Mouse (Mus musculus): ENCODE results near the gene 1700049E17Rik1.
"Not testable (repeated sequence)": the region's sequence is repeated elsewhere in the genome, so short reads cannot be mapped to it uniquely, and the experiment has no call there.

Gene 1700049E17Rik1
- long read RNA-seq, experiment 1, result 0 reads
- long read RNA-seq, experiment 2, result 0 reads

DNA sequence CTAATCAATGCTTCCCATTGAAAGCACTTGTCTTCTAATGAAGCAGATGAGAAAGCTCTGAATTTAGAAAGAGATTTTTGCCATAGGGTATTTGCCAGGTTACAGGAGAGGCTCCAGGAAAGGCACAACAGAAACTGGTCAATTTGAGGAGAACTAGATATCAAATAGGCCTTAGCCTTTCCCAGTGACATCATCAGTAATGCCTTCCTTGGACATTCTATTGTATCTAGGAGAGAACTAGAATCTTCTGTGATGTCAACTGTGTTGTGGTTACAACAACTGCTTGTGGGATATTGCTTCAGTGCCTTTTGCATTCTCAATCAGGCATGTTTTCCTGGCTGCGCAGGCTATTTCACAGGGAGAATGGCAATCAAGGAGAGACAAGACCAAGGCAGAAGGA is at the start of gene 1700049E17Rik1:
Gene 1700049E17Rik1, plus strand, starts transcription at position 301 of the 400 bp plus-strand sequence.
- intact Hi-C loops (cut with DNase I), result not testable (repeated sequence)

DNA sequence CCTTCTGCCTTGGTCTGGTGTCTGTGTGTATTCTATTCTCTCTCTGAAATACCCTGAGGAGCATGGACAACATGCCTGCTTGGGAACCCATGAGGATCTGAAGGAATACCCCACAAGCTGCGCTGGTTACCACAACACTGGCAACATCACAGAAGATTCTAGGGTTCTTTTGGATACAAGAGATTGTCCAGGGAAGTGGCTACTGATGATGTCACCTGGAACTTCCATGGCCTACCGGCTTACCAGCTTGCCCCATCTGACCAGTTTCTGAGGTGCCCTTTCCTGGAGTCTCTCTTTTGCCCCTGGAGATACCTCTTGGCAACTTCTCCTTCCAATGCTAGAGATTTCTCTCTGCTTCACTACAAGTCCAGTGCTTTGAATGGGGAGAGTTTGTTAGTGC is 17.6 kb upstream of the 1700049E17Rik1 start, which contains the start of gene Gm7980:
Gene Gm7980, minus strand, starts transcription at position 101 of the 400 bp plus-strand sequence.
- intact Hi-C loops (cut with DNase I), result not testable (repeated sequence)

DNA sequence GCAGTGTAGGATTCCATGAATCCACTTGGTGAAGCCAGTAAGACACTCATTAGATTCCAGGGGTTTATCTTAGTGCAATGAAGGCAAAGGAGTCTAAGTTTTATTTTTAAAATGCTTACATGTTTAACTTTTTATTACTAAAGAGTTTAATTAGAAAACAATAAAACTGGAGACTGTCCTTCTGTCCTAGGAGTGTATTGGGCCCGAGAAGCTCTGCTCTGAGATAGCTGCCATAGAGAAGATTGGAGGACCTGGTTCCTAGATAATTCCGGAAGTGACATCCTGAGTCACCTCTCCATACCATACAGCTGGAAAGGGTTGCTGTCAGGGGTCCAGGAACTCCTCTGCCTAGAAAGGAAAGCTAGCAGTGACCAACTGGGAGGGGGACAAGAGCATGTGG is 18.9 kb downstream of the 1700049E17Rik1 start, which contains the start of gene 1700024B05Rik:
Gene 1700024B05Rik, plus strand, starts transcription at position 301 of the 400 bp plus-strand sequence.
- intact Hi-C loops (cut with DNase I), result not testable (repeated sequence)

DNA sequence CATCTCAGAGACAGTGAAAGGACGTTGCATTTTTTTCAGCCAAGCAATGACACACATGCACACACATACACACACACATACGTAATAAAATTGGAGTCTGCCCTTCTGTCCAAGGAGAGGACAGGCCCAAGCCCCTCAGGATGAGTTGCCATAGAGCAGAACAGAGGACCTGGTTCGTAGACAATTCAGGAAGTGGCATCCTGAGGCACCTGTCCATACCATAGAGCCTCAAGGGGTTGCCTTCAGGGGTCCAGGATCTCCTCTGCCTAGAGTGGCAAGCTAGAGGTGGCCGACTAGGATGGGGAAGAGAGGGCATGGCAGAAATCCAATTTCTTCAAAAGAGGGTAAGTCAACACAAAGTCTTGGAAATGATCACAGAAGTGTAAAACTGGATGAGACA is 39.3 kb downstream of the 1700049E17Rik1 start:
- intact Hi-C loops (cut with DNase I), result not testable (repeated sequence)

DNA sequence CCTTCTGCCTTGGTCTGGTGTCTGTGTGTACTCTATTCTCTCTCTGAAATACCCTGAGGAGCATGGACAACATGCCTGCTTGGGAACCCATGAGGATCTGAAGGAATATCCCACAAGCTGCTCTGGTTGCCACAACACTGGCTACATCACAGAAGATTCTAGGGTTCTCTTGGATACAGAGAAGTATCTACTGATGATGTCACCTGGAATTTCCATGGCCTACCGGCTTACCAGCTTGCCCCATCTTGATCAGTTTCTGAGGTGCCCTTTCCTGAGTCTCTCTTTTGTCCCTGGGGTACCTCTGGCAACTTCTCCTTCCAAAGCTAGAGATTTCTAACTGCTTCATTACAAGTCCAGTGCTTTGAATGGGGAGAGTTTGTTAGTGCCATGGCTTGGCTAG is 43.1 kb downstream of the 1700049E17Rik1 start, which contains the start of gene Gm6401:
Gene Gm6401, minus strand, starts transcription at position 101 of the 400 bp plus-strand sequence.
- intact Hi-C loops (cut with DNase I), result not testable (repeated sequence)

DNA sequence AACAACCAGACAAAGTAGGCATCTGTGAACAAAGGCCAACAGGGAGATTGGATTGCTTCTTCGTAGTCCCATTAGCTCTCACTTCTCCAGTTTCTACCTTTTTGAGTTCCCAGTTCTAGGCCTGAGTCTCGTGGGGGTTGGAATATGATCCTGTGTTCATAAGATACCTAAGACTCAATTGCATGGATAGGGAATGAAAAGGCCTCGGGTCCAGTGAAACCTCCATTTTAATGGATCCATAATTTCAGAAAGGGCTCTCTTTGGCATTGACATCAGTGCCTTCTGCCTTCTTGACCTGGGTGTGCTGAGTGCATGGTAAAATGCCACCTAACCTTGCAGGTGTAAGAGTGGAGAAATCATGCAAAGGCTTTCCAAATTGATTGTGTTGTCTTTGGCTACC is 43.8 kb downstream of the 1700049E17Rik1 start:
- intact Hi-C loops (cut with DNase I), result not testable (repeated sequence)
